Mouse (Mus musculus) frontal cortex, postnatal 10 days (tissue): ENCODE results near the gene Nceh1.
"Not testable (repeated sequence)": the region's sequence is repeated elsewhere in the genome, so short reads cannot be mapped to it uniquely, and the experiment has no call there.

Experiments used
- DNase-seq, 2 experiments: peaks; one replicate each; pipeline ENCODE4 v3.0.0; 2022; ENCODE audit warnings: low spot score in 2 of 2, mixed read lengths in 1 of 2

Nceh1 gene

GRCm38 (mm10) chr3:27228530-27229309, 46.0 kb downstream of the Nceh1 start:
- no peak for DNase-seq

GRCm38 (mm10) chr3:27233361-27233760, 50.6 kb downstream of the Nceh1 start:
- no peak for DNase-seq

- no peak for DNase-seq
These were observed 51.1 kb downstream of the Nceh1 start for GRCm38 (mm10) chr3:27233841-27234240.

GRCm38 (mm10) chr3:27234976-27235375, 52.2 kb downstream of the Nceh1 start:
- DNase-seq: no peak

GRCm38 (mm10) chr3:27237226-27237625, 54.5 kb downstream of the Nceh1 start:
- DNase-seq: no peak

- no peak for DNase-seq
These were observed 55.8 kb downstream of the Nceh1 start for GRCm38 (mm10) chr3:27238563-27238962.

- no peak for DNase-seq
These were observed 56.8 kb downstream of the Nceh1 start for GRCm38 (mm10) chr3:27239568-27239967.

GRCm38 (mm10) chr3:27241864-27242263, 59.1 kb downstream of the Nceh1 start:
- no peak for DNase-seq

- no peak for DNase-seq
These were observed 63.4 kb downstream of the Nceh1 start for GRCm38 (mm10) chr3:27246166-27246565.

- no peak for DNase-seq
These were observed 65.0 kb downstream of the Nceh1 start for GRCm38 (mm10) chr3:27247785-27248184.

GRCm38 (mm10) chr3:27249030-27249429, 66.3 kb downstream of the Nceh1 start:
- DNase-seq: no peak

- DNase-seq: no peak
These were observed 68.2 kb downstream of the Nceh1 start for GRCm38 (mm10) chr3:27250936-27251335.

GRCm38 (mm10) chr3:27258461-27258860, 75.7 kb downstream of the Nceh1 start:
- DNase-seq: no peak

GRCm38 (mm10) chr3:27260393-27260792, 77.6 kb downstream of the Nceh1 start:
- DNase-seq: no peak

GRCm38 (mm10) chr3:27267327-27267726, 84.6 kb downstream of the Nceh1 start:
- no peak for DNase-seq

GRCm38 (mm10) chr3:27267887-27268286, 85.1 kb downstream of the Nceh1 start:
- no peak for DNase-seq

- DNase-seq: no peak
These were observed 86.4 kb downstream of the Nceh1 start for GRCm38 (mm10) chr3:27269151-27269550.

GRCm38 (mm10) chr3:27270160-27270962, 87.6 kb downstream of the Nceh1 start:
- no peak for DNase-seq

- no peak for DNase-seq
These were observed 90.4 kb downstream of the Nceh1 start for GRCm38 (mm10) chr3:27272926-27273745.

GRCm38 (mm10) chr3:27279286-27279925, 96.6 kb downstream of the Nceh1 start:
- DNase-seq: not testable (repeated sequence)

- DNase-seq: no peak
These were observed 97.5 kb downstream of the Nceh1 start for GRCm38 (mm10) chr3:27280280-27280749.
